Mouse (Mus musculus) right cerebral cortex, postnatal 25 days (tissue): ENCODE results near the gene Prss32.
"Not testable (repeated sequence)": the region's sequence is repeated elsewhere in the genome, so short reads cannot be mapped to it uniquely, and the experiment has no call there.

Experiments
- DNase-seq: peaks from one replicate; pipeline ENCODE4 v3.0.0; 2022

Gene Prss32

DNA sequence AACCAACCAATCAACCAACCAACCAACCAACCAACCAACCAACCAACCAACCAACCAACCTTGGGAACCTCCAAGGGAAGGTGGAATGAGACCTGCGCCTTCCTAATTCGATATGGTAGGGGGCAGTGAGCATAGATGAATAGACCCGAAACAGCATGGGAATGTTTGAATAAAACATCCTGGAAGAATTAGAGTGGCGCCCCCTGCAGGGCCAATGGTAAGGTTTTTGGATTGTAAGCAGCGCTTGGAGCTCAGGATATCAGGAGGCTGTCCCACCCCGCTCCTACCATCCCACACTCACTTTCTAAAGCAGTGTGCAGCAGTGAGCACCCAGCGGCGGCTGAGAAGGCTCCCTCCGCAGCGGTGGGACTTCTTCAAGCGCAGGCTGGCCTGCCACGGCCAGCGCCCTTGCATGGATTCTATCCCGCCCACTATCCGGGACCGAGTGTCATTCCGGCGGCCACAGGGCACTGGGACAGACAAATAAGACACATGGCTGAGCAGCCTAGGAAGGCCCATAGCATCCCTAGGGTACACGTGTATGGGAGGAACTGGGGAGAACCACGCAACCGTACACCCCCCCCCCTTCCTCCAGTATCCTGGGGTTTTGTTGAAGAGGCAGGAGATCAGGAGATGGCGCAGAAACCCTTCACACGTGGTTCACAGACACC, 379 bp upstream of the Prss32 start:
- DNase-seq = no peak

DNA sequence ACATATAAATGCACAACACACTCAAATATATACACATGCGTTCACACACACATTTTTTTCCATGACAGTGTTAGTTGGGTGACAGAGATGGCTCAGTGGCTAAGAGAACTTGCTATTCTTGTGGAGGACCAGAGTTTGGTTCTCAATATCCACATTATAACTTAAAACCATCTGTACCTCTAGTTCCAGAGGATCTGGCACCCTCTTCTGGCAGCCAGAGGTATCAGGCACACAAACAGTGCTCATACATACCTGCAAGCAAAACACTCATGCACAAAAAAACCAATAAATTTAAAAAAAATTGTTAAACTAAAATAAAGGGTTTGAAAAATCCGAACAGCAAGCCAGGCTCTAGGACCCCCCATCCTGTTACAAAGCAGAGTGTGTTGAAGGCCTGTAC, 6.4 kb downstream of the Prss32 start:
- no peak for DNase-seq

DNA sequence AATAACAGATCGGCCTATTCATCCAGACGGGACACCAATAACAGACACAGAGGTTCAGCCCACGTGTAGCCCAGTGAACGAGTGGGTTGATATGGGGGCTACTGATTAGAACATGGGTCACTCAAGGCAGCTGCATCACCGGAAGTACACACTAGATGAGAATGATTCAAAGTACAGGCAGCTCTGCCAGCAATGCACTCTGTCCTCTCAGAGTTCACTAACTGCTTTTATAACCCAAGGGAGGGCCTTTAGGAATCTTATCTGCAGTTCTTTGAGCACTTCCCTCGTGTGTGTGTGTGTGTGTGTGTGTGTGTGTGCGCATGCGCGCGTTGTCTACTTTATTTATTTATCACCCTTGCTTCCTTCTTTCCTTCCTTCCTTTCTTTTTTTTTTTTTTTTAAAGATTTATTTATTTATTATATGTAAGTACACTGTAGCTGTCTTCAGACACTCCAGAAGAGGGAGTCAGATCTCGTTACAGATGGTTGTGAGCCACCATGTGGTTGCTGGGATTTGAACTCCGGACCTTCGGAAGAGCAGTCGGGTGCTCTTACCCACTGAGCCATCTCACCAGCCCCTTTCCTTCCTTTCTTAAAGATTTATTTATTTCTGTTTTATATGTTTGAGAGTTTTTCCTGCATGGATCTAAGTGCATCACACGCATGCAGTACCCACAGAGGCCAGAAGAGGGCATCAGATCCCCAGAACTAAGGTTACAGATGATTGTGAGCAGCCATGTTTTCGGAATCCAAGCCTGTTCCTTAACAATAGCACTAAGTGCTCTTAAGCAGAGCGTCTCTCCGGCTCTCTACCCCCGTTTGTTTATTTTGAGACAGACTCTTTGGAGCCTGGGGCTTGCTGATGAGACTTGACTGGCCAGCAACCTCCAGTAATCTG, 7.4 kb downstream of the Prss32 start:
- DNase-seq = no peak

DNA sequence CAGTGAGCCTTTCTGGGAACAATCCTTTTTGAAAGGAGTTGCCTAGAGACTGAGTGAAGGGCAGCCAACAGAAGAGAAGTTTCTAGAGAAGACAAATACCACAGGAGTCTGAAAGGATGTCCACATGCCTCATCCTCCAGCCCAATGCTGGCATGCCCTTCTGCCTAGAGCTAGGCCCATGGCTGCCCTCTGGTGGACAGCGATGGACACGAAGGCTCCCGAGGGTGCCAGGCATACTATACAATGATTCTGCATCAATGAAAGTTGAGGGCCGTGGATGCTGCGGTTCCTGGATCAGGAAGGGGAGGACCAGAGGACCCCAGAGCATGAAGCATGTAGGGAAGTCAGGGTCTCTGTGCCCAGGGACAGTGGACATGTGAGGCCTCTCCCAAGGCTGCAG, 9.6 kb downstream of the Prss32 start:
- no peak for DNase-seq

DNA sequence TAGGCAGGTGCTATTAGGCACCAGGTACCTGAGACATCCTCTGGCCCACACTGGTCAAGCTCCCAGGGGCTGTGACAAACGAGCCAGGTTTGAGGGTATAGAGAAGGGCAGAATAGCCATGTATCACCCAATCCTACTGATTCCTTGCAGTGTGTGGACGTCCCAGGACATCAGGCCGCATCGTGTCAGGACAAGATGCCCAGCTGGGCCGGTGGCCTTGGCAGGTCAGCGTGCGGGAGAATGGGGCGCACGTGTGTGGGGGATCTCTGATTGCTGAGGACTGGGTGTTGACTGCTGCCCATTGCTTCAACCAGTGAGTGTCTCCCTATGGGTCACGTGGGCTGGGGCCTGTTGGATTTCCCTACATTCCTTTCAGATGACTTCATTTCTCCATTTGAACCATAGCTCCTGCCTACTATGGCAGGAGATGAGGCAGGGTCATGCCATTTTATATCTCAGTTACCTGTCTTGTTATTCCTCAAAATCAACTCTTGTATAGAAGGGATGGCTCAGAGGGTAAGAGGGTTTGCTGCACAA, 10.6 kb downstream of the Prss32 start:
- DNase-seq = no peak

DNA sequence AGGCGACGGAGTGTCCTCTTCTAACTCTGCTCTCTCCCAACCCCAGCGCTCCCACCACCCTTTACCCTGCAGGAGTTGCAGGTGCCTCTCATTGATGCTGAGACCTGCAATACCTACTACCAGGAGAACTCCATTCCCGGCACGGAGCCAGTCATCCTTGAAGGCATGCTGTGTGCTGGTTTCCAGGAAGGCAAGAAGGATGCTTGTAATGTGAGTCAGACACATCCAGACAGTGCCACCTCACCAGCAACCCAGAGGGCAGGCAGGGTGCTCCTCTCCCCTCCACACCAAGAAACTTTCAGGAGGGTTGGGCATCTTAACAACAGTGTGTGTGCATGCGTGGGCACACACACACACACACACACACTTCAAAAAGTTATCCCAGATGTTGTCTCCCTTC, 13.5 kb downstream of the Prss32 start:
- DNase-seq = no peak

DNA sequence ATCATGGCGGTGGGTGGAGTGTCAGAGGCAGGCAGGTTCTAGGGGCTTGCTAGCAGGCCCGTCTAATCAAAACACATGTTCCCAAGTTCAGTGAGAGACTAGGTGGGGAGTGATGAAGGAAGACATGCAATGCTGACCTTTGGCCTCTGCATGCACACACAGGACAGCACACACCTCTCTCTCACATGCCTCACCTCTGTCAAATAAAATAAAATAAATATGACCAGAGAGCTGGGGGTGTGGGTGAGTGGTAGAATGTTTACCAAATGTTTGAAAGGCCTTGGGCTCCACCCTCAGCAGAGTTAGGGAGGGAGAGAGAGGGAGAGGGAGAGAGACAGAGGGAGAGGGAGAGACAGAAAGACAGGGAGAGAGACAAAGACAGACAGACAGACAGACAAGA, 14.3 kb downstream of the Prss32 start:
- DNase-seq = no peak

DNA sequence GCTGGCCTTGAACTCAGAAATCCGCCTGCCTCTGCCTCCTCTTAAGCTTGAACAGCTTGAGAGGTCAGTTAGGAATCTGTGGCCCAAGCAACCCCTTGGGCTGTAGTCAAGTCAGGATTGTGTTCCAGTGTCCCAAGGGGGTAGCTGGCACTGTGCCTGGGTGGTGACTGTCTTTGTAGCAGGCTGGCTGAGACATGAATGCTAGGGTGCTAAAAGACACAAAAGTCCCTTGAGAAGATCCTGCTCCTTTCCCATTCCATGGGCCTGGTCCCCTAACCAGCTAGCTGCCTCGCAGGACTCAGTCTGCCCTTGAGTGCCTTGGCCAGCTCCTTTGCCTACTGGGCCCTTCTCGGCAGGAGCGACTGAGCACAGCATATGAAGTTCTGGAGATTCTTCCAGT, 19.3 kb downstream of the Prss32 start:
- no peak for DNase-seq

DNA sequence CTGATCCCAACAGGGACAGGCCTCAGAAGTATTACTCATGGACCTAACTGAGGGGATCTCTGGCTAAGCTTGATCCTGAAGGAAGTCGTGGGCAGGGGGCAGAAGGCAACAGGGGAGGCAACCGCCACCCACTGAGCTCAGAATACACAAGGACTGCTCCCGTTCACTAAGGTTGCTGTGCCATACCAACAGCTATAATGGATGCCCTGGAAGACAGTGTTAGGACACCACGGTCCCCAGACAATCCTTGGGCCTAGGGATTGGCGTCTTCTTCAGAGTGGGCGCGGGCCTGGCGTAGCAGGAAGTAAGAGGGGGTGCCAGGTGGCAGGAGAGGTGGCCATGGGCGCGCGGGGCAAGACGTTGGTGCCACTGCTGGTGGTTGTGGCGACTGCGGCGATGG, 24.1 kb downstream of the Prss32 start, which contains the start of gene Prss21:
Gene Prss21 (plus strand): TSS at position 301 of the 400 bp plus-strand sequence.
- no peak for DNase-seq

DNA sequence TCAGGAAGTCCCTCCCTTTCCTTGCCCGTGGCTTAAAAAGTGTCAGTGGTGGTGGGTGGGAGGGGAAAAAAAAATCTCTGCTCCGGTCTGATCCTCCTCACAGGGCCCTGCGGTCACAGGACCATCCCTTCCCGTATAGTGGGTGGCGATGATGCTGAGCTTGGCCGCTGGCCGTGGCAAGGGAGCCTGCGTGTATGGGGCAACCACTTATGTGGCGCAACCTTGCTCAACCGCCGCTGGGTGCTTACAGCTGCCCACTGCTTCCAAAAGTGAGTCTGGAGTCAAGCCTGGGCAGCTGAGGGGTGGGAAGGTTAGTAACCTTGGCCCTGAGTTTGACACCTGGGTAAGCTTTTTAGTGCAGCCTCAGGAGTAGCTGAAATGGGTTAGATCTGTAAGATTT, 24.9 kb downstream of the Prss32 start:
- no peak for DNase-seq

DNA sequence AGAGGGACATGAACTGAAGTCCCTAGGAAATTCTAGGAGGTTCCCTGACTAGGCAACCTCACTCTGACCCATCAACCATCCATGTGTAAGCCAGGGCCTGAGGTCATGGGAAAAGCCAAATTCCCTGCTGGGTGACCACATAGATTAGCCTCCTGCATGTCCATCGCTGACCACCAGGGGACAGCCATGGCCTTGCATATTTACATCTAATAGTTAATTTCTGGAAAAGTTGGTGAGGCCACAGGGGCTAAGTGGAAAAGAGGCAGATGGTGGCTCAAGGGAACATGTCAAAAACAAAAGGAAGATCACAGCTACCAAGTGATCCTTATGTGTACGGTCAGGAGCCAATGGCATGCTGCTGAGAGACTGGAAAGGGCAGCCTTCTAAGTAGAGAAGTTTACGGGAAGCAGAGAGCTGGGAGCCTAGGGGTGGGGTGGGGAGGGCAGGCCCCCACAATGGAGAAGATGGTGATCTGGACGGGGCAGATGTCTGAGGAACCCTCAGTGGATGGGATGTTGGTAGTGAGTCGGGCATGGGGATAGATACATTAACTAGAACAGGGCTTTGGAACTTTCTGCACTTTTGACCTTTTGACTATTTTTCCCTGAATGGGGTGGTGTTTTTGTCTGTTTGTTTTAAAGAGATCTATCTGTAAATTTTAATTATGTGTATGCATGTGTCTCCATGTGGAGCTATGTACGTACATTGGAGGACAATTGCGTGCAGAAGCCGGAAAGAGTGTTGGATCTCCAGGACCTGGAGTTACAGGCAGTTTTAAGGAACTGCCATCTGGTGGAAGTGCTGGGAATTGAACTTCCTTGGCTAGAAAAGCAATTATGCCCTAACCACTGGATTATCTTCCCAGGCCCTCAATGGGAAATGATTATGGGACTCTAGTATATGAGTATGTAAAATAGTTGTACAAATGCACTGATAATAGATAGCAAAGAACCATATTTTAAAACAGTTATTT, 30.5 kb downstream of the Prss32 start:
- no peak for DNase-seq

DNA sequence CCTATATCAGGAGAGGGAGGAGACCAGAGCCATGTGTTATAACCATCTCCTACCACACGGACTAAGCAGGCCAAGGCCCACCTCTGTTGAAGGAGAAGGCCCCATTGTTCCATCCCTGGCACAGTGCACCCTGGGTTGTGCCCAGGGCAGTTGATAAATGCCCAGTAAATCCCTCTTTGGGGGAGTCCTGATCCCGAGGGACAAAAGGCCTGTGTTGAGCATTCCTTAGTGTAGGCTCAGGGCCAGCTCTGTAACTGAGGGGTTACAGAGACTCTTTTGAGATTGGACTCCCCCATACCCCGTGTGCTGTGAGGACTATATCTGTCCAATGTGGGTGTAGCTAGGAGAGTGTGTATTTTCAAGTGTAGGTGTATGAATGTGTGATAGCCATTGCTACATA, 33.1 kb downstream of the Prss32 start:
- DNase-seq = no peak

DNA sequence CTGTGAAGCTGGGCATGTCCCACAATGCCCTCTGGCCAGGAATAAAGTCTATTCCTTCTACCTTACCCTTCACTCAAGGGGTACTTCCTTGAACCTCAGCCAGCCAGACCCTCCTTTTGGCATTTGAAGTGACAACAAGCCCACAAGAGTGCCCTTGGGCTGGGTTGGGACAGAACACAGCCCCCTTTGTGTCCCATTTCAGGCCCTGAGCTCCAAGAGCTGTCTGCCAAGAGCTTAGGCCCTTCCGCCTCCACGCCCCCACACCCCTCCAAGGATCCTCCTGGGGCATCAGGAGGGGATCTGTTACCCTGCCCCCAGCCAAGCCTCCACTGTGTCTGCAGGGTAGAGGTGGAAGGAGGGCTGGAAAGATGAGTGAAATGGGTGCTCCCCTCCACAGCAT, 33.5 kb downstream of the Prss32 start:
- no peak for DNase-seq

DNA sequence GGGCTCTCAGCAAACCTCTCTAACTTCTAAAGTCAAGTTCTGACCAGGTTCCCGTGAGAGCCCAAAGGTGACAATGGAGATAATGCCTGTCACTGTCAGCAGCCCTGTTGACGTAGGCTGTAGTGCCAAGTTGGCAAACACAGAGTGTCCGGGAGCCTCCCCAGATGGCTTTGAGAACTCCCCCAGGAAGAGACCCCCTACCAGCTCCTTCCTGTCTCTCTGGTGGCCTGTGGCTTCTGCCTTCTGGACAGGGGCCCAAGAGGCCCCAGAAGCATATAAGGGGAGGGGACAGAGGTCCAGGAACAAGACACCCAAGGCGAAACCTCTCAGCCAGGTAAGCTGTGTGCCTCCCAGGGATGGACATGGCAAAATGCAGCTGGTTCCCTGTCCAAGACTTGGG, 36.9 kb downstream of the Prss32 start, which contains the start of the genes Dcpp1 and Dcpp2:
Gene Dcpp1 (plus strand): TSS at position 301 of the 400 bp plus-strand sequence.
Gene Dcpp2 (plus strand): TSS at position 305 of the 400 bp plus-strand sequence.
- DNase-seq = not testable (repeated sequence)
